Mouse (Mus musculus) heart, embryonic 12.5 days (tissue): ENCODE measurements around the gene Lcn4. TPM values are rescaled to one million over a fixed set of nuclear protein-coding genes. Genes with fewer than 3 reads are reported as not detected.

Source experiments
- ATAC-seq: fragments of 200-750 bp; cut with Nextera tagmentation; 2 replicates; pipeline ENCODE4 v1.8.0; 2017; ENCODE audit warnings: moderate TSS enrichment, moderate library complexity; ENCODE audit not compliant: insufficient number of reproducible peaks, low FRiP score
- H3K27ac ChIP-seq: fragments of 300-500 bp; sonication (generic); 2 replicates; pipeline ENCODE4 v1.5.1; 2016; ENCODE audit warnings: mild to moderate bottlenecking, moderate library complexity; ENCODE audit not compliant: poor library complexity, severe bottlenecking
- H3K27me3 ChIP-seq: fragments of 300-500 bp; sonication (generic); replicated peaks from 2 replicates; pipeline ENCODE4 v1.6.1; 2016; ENCODE audit warnings: mild to moderate bottlenecking, moderate library complexity
- H3K36me3 ChIP-seq: fragments of 300-500 bp; sonication (generic); 2 replicates; pipeline ENCODE4 v1.6.1; 2016; ENCODE audit warnings: mild to moderate bottlenecking, moderate library complexity
- H3K4me1 ChIP-seq: fragments of 300-500 bp; sonication (generic); replicated peaks from 2 replicates; pipeline ENCODE4 v1.6.1; 2016; ENCODE audit warnings: mild to moderate bottlenecking
- H3K4me2 ChIP-seq: fragments of 300-500 bp; sonication (generic); 2 replicates; pipeline ENCODE4 v1.6.1; 2016; ENCODE audit warnings: mild to moderate bottlenecking, moderate library complexity
- H3K4me3 ChIP-seq: fragments of 300-500 bp; sonication (generic); 2 replicates; pipeline ENCODE4 v1.5.1; 2016; ENCODE audit warnings: mild to moderate bottlenecking
- H3K9ac ChIP-seq: fragments of 300-500 bp; sonication (generic); 2 replicates; pipeline ENCODE4 v1.6.1; 2016; ENCODE audit warnings: mild to moderate bottlenecking, moderate library complexity
- H3K9me3 ChIP-seq: fragments of 300-500 bp; sonication (generic); replicated peaks from 2 replicates; pipeline ENCODE4 v1.6.1; 2016; ENCODE audit warnings: mild to moderate bottlenecking, moderate library complexity
- WGBS: fragments of 180-500 bp; shearing (Covaris S2); methylation state at CpG from one replicate; pipeline ENCODE4 v1.1.7; 2016; 5-methylcytosine and 5-hydroxymethylcytosine counted together
- polyA plus RNA-seq: library from polyadenylated mRNA; unstranded; fragments of >200 nt; fragmentation: Nextera tagmentation; extraction: Ambion mirVana; gene quantifications from 2 replicates; pipeline ENCODE4 v1.2.1, GENCODE M21; 2016

Lcn4 gene
- polyA plus RNA-seq, 1 experiment from 2014 or later, result not detected

- Histone ChIP-seq H3K27ac (no peak overlapping the region), H3K4me1 (peaks cover 26% of the 10 kb centered on the region), H3K9me3 (no peaks in the 10 kb centered on the region), H3K4me2 (no peak overlapping the region), H3K27me3 (no peaks in the 10 kb centered on the region), H3K36me3 (peaks cover 46% of the 10 kb centered on the region), H3K9ac (no peak overlapping the region), H3K4me3 (no peak overlapping the region)
- ATAC-seq, result no peak
- 61% methylated on average over 4 of the region's 4 CpGs for WGBS
These were observed 37.0 kb downstream of the Lcn4 start for GRCm38 (mm10) chr2:26633953-26634530.

- peaks cover 35% of the 10 kb centered on the region for H3K36me3 ChIP-seq
These were observed 38.3 kb downstream of the Lcn4 start for GRCm38 (mm10) chr2:26632541-26633395.

GRCm38 (mm10) chr2:26628792-26629437, 42.2 kb downstream of the Lcn4 start:
- Histone ChIP-seq H3K36me3 (no peaks in the 10 kb centered on the region), H3K9ac (peak overlapping the region; percentile 85), H3K4me2 (peak overlapping the region; percentile 94), H3K27ac (no peak overlapping the region), H3K4me1 (peaks cover 6% of the 10 kb centered on the region), H3K9me3 (no peaks in the 10 kb centered on the region; the same call in 1 of the 2 replicates), H3K4me3 (peak overlapping the region; percentile 63), H3K27me3 (0 out of 2 replicates have a peak, but pooled peaks cover 5% of the 10 kb centered on the region)
- 26% methylated on average over 5 of the region's 5 CpGs for WGBS
- peak; percentile 34; the same call in 1 of the 2 replicates for ATAC-seq

More at GRCm38 (mm10) chr2:26632541-26633395, 38.3 kb downstream of the Lcn4 start:
- Histone ChIP-seq H3K9me3 (no peaks in the 10 kb centered on the region), H3K4me2 (no peak overlapping the region), H3K4me1 (peaks cover 19% of the 10 kb centered on the region), H3K27ac (no peak overlapping the region), H3K27me3 (no peaks in the 10 kb centered on the region), H3K4me3 (no peak overlapping the region), H3K9ac (no peak overlapping the region)
- WGBS, result 80% methylated on average over 16 of the region's 16 CpGs
- ATAC-seq, result no peak

GRCm38 (mm10) chr2:26627921-26628739, 43.0 kb downstream of the Lcn4 start, which contains the start of gene Fam69b:
TSS of gene Fam69b (plus strand) at chr2:26628457.
- H3K9ac ChIP-seq, result peak within 1 kb of the TSS; percentile 85
- H3K4me2 ChIP-seq, result peak within 1 kb of the TSS; percentile 94
- 1% methylated on average over 70 of the region's 70 CpGs for WGBS
- H3K4me3 ChIP-seq, result peak within 1 kb of the TSS; percentile 63
- ATAC-seq, result peak; percentile 61
- no peaks in the 10 kb centered on the region; the same call in 1 of the 2 replicates for H3K9me3 ChIP-seq
- no peaks in the 10 kb centered on the region for H3K36me3 ChIP-seq
- H3K27ac ChIP-seq, result no peak within 1 kb of the TSS
- H3K4me1 ChIP-seq, result peaks cover 6% of the 10 kb centered on the region
- 0 out of 2 replicates have a peak, but pooled peaks cover 5% of the 10 kb centered on the region for H3K27me3 ChIP-seq

GRCm38 (mm10) chr2:26626081-26626480, 45.0 kb downstream of the Lcn4 start:
- 63% methylated on average over 3 of the region's 3 CpGs for WGBS
- ATAC-seq, result no peak
- no peaks in the 10 kb centered on the region; the same call in 1 of the 2 replicates for H3K9me3 ChIP-seq
- no peaks in the 10 kb centered on the region for H3K36me3 ChIP-seq
- H3K27me3 ChIP-seq, result 0 out of 2 replicates have a peak, but pooled peaks cover 10% of the 10 kb centered on the region
- peaks cover 6% of the 10 kb centered on the region for H3K4me1 ChIP-seq
- no peak overlapping the region for H3K4me3 ChIP-seq
- H3K4me2 ChIP-seq, result no peak overlapping the region
- H3K27ac ChIP-seq, result no peak overlapping the region
- H3K9ac ChIP-seq, result no peak overlapping the region

GRCm38 (mm10) chr2:26625419-26625818, 45.7 kb downstream of the Lcn4 start:
- WGBS, result 70% methylated on average over 3 of the region's 3 CpGs
- H3K36me3 ChIP-seq, result no peaks in the 10 kb centered on the region

GRCm38 (mm10) chr2:26622984-26623383, 48.1 kb downstream of the Lcn4 start:
- Histone ChIP-seq H3K9me3 (no peaks in the 10 kb centered on the region; the same call in 1 of the 2 replicates), H3K36me3 (no peaks in the 10 kb centered on the region), H3K27me3 (0 out of 2 replicates have a peak, but pooled peaks cover 10% of the 10 kb centered on the region), H3K4me3 (no peak overlapping the region), H3K27ac (no peak overlapping the region), H3K4me1 (peaks cover 4% of the 10 kb centered on the region), H3K4me2 (no peak overlapping the region), H3K9ac (no peak overlapping the region)
- WGBS, result 63% methylated on average over 5 of the region's 5 CpGs
- no peak for ATAC-seq

More at GRCm38 (mm10) chr2:26625419-26625818, 45.7 kb downstream of the Lcn4 start:
- Histone ChIP-seq H3K9me3 (no peaks in the 10 kb centered on the region; the same call in 1 of the 2 replicates), H3K4me3 (no peak overlapping the region), H3K27ac (no peak overlapping the region), H3K4me1 (peaks cover 6% of the 10 kb centered on the region), H3K4me2 (no peak overlapping the region), H3K9ac (no peak overlapping the region), H3K27me3 (0 out of 2 replicates have a peak, but pooled peaks cover 10% of the 10 kb centered on the region)
- no peak for ATAC-seq

GRCm38 (mm10) chr2:26621246-26621645, 49.8 kb downstream of the Lcn4 start:
- H3K9me3 ChIP-seq, result no peaks in the 10 kb centered on the region; the same call in 1 of the 2 replicates
- WGBS, result 44% methylated on average over 2 of the region's 2 CpGs
- ATAC-seq, result no peak

GRCm38 (mm10) chr2:26617928-26618327, 53.2 kb downstream of the Lcn4 start:
- no peak overlapping the region for H3K4me3 ChIP-seq

More at GRCm38 (mm10) chr2:26621246-26621645, 49.8 kb downstream of the Lcn4 start:
- 0 out of 2 replicates have a peak, but pooled peaks cover 5% of the 10 kb centered on the region for H3K27me3 ChIP-seq
- no peak overlapping the region for H3K4me2 ChIP-seq
- H3K36me3 ChIP-seq, result no peaks in the 10 kb centered on the region
- H3K27ac ChIP-seq, result no peak overlapping the region
- no peak overlapping the region for H3K9ac ChIP-seq
- H3K4me1 ChIP-seq, result peaks cover 12% of the 10 kb centered on the region
- no peak overlapping the region for H3K4me3 ChIP-seq

More at GRCm38 (mm10) chr2:26617928-26618327, 53.2 kb downstream of the Lcn4 start:
- Histone ChIP-seq H3K36me3 (no peaks in the 10 kb centered on the region), H3K4me1 (peaks cover 14% of the 10 kb centered on the region), H3K27me3 (0 out of 2 replicates have a peak, but pooled peaks cover 5% of the 10 kb centered on the region), H3K9me3 (no peaks in the 10 kb centered on the region), H3K27ac (no peak overlapping the region), H3K9ac (0 out of 2 replicates have a peak overlapping the region, but pooled peaks have one; percentile 27), H3K4me2 (no peak overlapping the region)
- WGBS, result 38% methylated on average over 7 of the region's 7 CpGs
- no peak for ATAC-seq
